In genomic region chr1:191717141-191717540, GRCm38 (mm10) we compare ENCODE assay signal across 8 mouse cellular contexts. TPM values are rescaled to one million over a fixed set of nuclear protein-coding genes. Genes with fewer than 3 reads are reported as not detected.
DNase-seq lines count a peak whose midpoint lies in the region; ATAC-seq and TF ChIP-seq lines count a peak whose summit lies in the region.

No protein-coding gene starts in this region.

- peak overlapping the region; percentile 95 for H3K27ac ChIP-seq in lung, postnatal 0 days (ENCODE audit: low read length)
- peak overlapping the region; percentile 85 for H3K27ac ChIP-seq in embryonic facial prominence, embryonic 15.5 days (replicated peaks)
- peak overlapping the region; percentile 97 for H3K27ac ChIP-seq in limb, embryonic 12.5 days

- 0% methylated on average over 1 of the region's 1 CpGs for WGBS in lung, postnatal 0 days
- WGBS in embryonic facial prominence, embryonic 15.5 days, result 6% methylated on average over 1 of the region's 1 CpGs
- WGBS in limb, embryonic 12.5 days, result 0% methylated on average over 1 of the region's 1 CpGs

- DNase-seq in lung, postnatal 0 days (ENCODE audit: low spot score), result no peak
- no peak for DNase-seq in lung, postnatal 14 days
- DNase-seq in splenic B cell, adult 2 months (ENCODE audit: low read depth, low spot score), result peak; percentile 27
- DNase-seq in adrenal gland, postnatal 14 days, result no peak
- no peak for DNase-seq in kidney, adult 11 months
- no peak for DNase-seq in cerebellum, adult 11 months

- no peak for TF ChIP-seq EP300 in lung, postnatal 0 days (IDR thresholded peaks at IDR 0.05)

- ATAC-seq in lung, postnatal 0 days, result no peak
- ATAC-seq in embryonic facial prominence, embryonic 15.5 days (ENCODE audit: insufficient number of reproducible peaks, low FRiP score, low TSS enrichment, low read depth), result no peak
- ATAC-seq in limb, embryonic 12.5 days (ENCODE audit: insufficient number of reproducible peaks, insufficient read depth, low FRiP score, low TSS enrichment, low read depth), result no peak

- H3K4me1 ChIP-seq in lung, postnatal 0 days (ENCODE audit: insufficient read depth, low read depth, low read length), result 0 out of 2 replicates have a peak, but pooled peaks cover 3% of the 10 kb centered on the region
- peaks cover 26% of the 10 kb centered on the region for H3K4me1 ChIP-seq in embryonic facial prominence, embryonic 15.5 days
- peaks cover 22% of the 10 kb centered on the region for H3K4me1 ChIP-seq in limb, embryonic 12.5 days (replicated peaks)

- peak overlapping the region; percentile 88 for H3K4me3 ChIP-seq in lung, postnatal 0 days (ENCODE audit: low read depth, low read length)
- H3K4me3 ChIP-seq in embryonic facial prominence, embryonic 15.5 days (replicated peaks), result peak overlapping the region; percentile 85
- peak overlapping the region; percentile 92 for H3K4me3 ChIP-seq in limb, embryonic 12.5 days (replicated peaks)

- no peaks in the 10 kb centered on the region for H3K27me3 ChIP-seq in lung, postnatal 0 days (replicated peaks; ENCODE audit: insufficient read depth, low read length)
- H3K27me3 ChIP-seq in embryonic facial prominence, embryonic 15.5 days, result no peaks in the 10 kb centered on the region
- no peaks in the 10 kb centered on the region for H3K27me3 ChIP-seq in limb, embryonic 12.5 days
- H3K27me3 ChIP-seq in splenic B cell, adult 2 months (ENCODE audit: control insufficient read depth, insufficient read depth, low read length, poor library complexity, severe bottlenecking), result no peaks in the 10 kb centered on the region

- no peaks in the 10 kb centered on the region for H3K36me3 ChIP-seq in lung, postnatal 0 days (ENCODE audit: insufficient read depth, low read length)
- H3K36me3 ChIP-seq in embryonic facial prominence, embryonic 15.5 days, result peaks cover 6% of the 10 kb centered on the region; the same call in 1 of the 2 replicates
- peaks cover 16% of the 10 kb centered on the region for H3K36me3 ChIP-seq in limb, embryonic 12.5 days
- H3K36me3 ChIP-seq in splenic B cell, adult 2 months (ENCODE audit: control insufficient read depth, insufficient read depth, low read length, poor library complexity, severe bottlenecking), result 0 out of 2 replicates have a peak, but pooled peaks cover 2% of the 10 kb centered on the region

- H3K9me3 ChIP-seq in lung, postnatal 0 days (ENCODE audit: low read length), result no peaks in the 10 kb centered on the region
- no peaks in the 10 kb centered on the region for H3K9me3 ChIP-seq in embryonic facial prominence, embryonic 15.5 days (replicated peaks)
- no peaks in the 10 kb centered on the region for H3K9me3 ChIP-seq in limb, embryonic 12.5 days

- peak overlapping the region; percentile 93 for H3K9ac ChIP-seq in lung, postnatal 0 days (replicated peaks; ENCODE audit: low read depth)
- H3K9ac ChIP-seq in embryonic facial prominence, embryonic 15.5 days, result 0 out of 2 replicates have a peak overlapping the region, but pooled peaks have one; percentile 85
- peak overlapping the region; percentile 98 for H3K9ac ChIP-seq in limb, embryonic 12.5 days (replicated peaks)

- no peak for TF ChIP-seq CTCF in lung, postnatal 0 days (IDR thresholded peaks at IDR 0.05)

- H3K4me2 ChIP-seq in lung, postnatal 0 days (replicated peaks; ENCODE audit: low read depth, low read length), result peak overlapping the region; percentile 97
- H3K4me2 ChIP-seq in embryonic facial prominence, embryonic 15.5 days (replicated peaks), result peak overlapping the region; percentile 87
- peak overlapping the region; percentile 77 for H3K4me2 ChIP-seq in limb, embryonic 12.5 days

RNA-seq across cellular contexts. Expression of gene Lpgat1, which starts 0.5 kb away (rescaled TPM):
- 28.7 and 30.1 TPM in 2 replicates for polyA plus RNA-seq in lung, postnatal 0 days (2015; fragmentation: Nextera tagmentation; extraction: Ambion mirVana)
- 23.6 and 25.4 TPM in 2 replicates for polyA plus RNA-seq in embryonic facial prominence, embryonic 15.5 days (2015; fragmentation: Nextera tagmentation; extraction: Ambion mirVana)
- polyA plus RNA-seq in limb, embryonic 12.5 days (2016; fragmentation: Nextera tagmentation; extraction: Ambion mirVana), result 37.0 and 51.0 TPM in 2 replicates
- 59.3 and 59.7 TPM in 2 replicates for total RNA-seq in adrenal gland, postnatal 14 days (2021)
